Mouse (Mus musculus): ENCODE measurements around the gene Ccdc9b. TPM values are rescaled to one million over a fixed set of nuclear protein-coding genes. Genes with fewer than 3 reads are reported as not detected.
A peak's percentile ranks its signal among the peaks of the same experiment; 100 is the strongest.

The Ccdc9b gene
- total RNA-seq (2021): 1 to 10 TPM; 6.1 to 6.9 TPM
- long read RNA-seq, experiment 1: 0 reads
- long read RNA-seq, experiment 2, full-length matches to known transcripts: 2 of 5 reads
- long read RNA-seq, experiment 2, partial matches to known transcripts: 1 of 5 reads
- long read RNA-seq, experiment 2, other reads (novel, unspliced or antisense): 2 of 5 reads

GRCm38 (mm10) chr2:118761906-118762783 lies at the start of gene Ccdc9b:
Ccdc9b (minus strand) TSS chr2:118762661.
- peak; percentile 80 to 82 for DNase-seq (ENCODE audit: low spot score in 2 of 2)

DNA sequence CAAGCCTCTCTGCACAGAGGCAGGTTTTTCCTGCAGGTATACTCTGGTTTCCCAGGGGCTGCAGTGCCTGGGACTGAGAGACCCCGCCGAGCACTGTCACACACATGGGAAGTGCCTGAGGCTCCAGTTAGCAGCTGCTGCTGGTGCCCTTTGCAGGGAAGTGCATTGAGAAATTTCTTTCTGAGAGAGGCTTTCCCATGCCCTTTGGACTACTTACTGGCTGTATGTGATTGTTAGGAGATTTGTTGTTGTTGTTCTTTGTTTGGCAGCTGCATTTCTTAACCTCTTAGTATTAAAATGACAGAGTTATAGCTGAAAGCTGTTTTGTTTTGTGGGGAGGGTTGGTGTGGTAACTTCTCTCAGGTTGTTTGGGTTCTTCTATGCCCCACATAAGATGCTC lies 48.4 kb upstream of the Ccdc9b start:
- no peak for DNase-seq (ENCODE audit: low spot score in 2 of 2)

DNA sequence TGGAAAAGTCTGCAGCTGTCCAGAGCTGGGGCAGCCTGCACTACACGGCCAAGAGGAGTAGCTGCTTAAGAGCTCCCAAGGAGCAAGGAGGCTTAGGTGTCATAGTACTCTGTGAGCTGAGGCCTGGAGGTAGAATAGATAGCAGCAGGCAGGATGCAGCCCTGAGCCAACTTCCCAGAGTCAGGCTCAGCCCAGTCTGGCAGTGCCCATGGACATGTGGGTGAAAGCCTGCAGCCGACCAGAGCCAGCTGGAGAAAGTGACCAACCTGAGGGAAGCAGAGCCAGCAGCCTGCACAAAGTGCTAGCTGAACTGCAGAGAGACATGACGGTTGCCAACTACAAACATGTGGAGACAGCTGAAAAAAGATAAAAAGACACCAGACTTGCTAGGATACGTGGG lies 44.4 kb upstream of the Ccdc9b start:
- no peak for DNase-seq (ENCODE audit: low spot score in 2 of 2)

- no peak for DNase-seq (ENCODE audit: low spot score in 2 of 2)
These were observed 43.3 kb upstream of the Ccdc9b start for GRCm38 (mm10) chr2:118805756-118806155.

DNA sequence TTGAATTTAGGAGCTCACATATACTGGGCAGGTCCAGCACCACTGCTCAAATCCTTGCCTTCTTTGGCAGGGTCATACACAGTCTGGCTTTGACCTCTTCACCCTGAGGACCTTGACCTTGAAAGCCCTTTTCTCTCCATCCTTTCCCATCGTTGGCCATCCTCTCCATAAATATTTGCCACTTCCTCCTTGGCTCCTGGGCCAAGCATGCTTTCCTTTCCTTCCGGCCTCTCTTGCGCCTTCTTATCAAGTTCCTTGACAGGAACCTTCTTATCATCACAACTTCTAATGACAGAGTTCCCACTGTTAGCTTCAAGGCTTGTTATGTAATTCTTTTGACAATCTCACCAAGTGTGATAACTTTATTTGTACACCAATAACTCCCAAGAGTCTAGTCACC lies 42.7 kb upstream of the Ccdc9b start:
- no peak for DNase-seq (ENCODE audit: low spot score in 2 of 2)

DNA sequence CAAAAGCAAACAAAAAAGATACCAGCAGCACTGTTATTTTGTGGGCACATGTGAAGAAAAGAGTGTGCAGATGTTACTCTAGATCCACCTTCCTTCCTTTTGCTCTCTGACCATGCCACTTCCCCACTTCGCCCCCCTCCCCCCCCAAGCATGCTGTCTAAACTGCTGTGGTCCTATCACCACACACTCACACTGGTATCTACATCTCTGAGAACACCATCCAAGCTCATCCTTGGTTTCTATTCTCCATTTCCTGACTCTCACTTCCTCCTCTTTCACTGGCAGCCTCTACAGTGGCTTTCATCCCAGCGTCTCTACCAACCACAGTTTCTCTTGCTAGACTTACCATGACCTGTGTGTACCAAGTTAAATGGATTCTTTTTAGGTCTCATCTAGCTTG lies 42.0 kb upstream of the Ccdc9b start:
- no peak for DNase-seq (ENCODE audit: low spot score in 2 of 2)

DNA sequence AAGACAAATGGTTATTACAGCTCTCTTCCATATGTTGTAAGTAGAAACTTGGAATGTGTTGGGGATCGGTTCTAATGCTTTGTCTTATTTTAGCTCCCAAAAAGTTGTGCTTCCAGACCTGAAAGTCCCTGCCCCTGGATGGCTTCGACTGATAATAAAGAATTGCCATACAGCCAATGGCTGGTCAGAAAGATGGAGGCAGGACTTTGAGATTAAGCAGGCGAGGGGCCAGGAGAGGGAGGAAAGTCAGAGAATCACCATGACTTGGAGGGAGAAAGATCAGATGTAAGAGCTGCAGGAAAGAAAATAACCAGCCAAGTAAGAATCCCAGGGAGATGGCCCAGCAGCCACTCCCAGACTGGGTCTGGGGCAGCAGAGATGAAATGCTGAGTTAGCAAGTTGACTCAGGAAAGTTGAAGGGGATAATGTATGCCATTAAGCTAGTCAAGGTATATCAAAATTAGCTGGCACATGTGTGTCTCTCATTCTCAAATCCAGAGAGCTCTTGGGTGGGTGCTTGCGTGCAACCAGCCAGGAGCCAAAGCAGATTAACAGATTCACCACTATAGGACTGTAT lies 40.2 kb upstream of the Ccdc9b start:
- no peak for DNase-seq (ENCODE audit: low spot score in 2 of 2)

- no peak for DNase-seq (ENCODE audit: low spot score in 2 of 2)
These were observed 31.2 kb upstream of the Ccdc9b start for GRCm38 (mm10) chr2:118793636-118794035.

- DNase-seq (ENCODE audit: low spot score in 2 of 2): no peak
These were observed 29.8 kb upstream of the Ccdc9b start for GRCm38 (mm10) chr2:118792259-118792613.

DNA sequence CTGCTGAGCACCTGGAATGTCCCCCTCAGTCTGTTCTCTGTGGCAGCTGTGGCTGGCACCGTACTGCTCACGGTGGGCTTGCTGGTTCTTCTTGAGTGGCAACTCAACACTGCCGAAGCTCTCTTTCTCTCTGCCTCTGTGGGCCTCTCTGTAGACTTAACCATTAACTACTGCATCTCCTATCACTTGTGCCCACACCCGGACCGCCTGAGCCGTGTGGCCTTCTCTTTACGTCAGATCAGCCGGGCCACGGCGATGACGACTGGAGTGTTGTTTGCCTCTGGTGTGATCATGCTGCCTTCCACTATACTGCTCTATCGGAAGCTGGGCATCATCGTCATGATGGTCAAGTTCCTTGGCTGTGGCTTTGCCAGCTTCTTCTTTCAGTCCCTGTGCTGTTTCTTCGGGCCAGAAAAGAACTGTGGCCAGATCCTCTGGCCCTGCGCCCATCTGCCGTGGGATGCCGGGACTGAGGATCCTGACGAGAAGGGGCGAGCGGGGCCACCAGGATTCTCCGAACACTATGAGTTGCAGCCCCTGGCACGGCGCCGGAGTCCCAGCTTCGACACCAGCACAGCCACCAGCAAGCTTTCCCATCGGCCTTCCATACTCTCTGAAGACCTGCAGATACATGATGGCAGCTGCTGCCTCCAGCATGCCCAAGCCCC lies 29.3 kb upstream of the Ccdc9b start:
- DNase-seq (ENCODE audit: low spot score in 2 of 2): no peak

DNA sequence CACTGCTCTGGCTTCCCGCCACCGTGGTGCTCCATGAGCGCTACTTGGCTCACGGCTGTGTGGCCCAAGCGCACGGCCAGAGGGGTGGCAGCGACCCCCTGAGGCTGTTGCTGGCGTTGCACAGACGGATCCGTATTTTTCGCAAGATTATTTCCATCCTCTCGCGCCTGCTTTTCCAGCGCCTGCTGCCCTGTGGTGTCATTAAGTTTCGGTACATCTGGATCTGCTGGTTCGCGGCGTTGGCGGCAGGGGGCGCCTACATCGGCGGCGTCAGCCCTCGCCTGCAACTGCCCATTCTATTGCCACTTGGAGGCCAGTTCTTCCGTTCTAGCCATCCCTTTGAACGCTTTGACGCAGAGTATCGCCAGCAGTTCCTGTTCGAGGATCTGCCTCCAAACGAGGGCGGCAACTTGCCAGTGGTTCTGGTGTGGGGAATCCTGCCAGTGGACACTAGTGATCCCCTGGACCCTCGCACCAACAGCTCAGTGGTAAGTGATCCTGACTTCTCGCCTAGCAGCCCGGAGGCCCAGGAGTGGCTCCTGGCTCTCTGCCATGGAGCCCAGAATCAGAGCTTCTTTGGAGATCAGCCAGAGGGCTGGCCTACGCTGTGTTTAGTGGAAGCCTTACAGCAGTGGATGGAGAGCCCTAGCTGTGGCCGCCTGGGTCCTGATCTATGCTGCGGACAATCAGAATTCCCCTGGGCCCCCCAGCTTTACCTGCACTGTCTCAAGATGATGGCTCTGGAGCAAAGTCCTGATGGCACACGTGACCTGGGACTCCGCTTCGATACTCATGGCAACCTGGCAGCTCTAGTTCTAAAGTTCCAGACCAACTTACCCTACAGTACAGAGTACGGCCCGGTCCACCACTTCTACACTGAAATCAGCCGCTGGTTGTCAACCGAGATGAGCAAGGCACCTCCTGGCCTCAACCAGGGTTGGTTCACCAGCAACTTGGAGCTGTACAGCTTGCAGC lies 28.4 kb upstream of the Ccdc9b start:
- peak; percentile 34 to 49 for DNase-seq (ENCODE audit: low spot score in 2 of 2)

GRCm38 (mm10) chr2:118790221-118790550 lies 27.7 kb upstream of the Ccdc9b start:
- no peak for DNase-seq (ENCODE audit: low spot score in 2 of 2)

GRCm38 (mm10) chr2:118789501-118789900 lies 27.0 kb upstream of the Ccdc9b start:
- DNase-seq (ENCODE audit: low spot score in 2 of 2): no peak

DNA sequence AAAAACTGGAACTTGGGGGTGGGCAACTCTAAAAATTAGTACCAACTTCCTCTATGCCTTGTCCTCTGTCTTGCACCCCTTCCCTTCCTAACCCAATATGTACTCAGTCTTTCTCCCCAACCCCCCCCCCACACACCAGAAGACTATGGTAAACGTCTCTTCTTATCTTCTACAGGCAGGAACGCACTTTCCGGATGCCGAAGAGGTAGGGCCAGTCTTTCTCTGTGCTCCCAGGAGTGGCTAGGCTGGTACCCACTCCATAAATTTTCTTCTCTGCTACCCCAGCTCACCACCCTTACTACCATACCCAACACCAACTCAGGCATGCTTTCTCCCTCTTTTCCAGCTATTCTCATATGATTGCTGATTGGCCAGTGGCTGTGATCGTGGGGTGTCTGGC lies 24.1 kb upstream of the Ccdc9b start:
- no peak for DNase-seq (ENCODE audit: low spot score in 2 of 2)

DNA sequence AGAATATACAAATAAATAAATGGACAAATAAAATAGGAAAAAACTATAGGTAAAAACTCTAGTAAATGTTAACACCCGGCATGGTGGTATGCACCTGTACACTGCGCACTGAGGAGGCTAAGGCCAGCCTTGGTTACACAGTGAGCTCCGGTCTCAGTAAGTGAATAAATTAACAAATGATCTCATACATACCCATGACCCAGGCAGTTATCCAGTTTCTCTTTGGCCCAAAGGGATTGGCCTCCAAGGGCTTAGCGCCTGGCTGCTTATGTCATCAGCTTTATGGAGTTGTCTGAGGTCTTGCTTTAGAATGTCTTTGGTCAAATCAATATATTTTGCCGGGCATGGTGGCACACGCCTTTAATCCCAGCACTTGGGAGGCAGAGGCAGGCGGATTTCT lies 21.2 kb upstream of the Ccdc9b start:
- no peak for DNase-seq (ENCODE audit: low spot score in 2 of 2)

DNA sequence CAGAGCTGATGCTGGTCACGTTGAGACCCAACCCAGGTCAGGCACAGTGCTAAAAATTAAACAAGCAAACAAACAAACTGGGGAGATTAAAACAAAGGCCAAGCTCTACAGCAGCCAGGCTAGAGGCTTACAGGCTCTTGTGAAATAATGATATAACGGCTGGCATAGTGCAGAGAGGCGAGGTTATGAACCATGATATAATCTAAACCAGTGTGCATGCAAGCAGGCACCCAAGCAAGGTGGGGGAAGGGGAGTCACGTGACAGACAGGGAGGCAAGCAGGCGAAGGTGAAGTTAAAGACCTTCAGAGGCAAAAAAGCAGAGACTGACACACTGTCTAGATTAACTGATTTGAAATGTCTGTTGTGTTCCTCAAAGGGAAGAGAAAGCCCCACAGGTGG lies 20.6 kb upstream of the Ccdc9b start:
- no peak for DNase-seq (ENCODE audit: low spot score in 2 of 2)

GRCm38 (mm10) chr2:118782303-118782702 lies 19.8 kb upstream of the Ccdc9b start:
- no peak for DNase-seq (ENCODE audit: low spot score in 2 of 2)

DNA sequence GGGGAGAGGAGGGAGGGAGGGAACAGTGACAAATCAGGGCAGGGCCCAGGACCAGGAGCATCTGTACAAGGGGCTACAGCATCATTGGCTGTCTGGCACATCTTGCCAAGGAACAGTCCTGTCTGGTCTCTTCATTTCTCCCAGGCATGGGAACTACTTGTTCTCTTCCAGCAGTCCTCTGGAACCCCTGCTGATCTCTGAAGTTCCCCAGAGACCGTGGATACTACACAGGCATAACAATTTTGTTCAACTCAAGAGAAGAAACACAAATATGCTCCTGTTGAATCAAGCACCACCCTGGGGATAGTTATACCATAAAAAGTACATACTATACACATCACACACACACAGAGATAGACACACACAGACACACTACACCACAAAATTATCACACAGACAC lies 18.7 kb upstream of the Ccdc9b start:
- DNase-seq (ENCODE audit: low spot score in 2 of 2): no peak

DNA sequence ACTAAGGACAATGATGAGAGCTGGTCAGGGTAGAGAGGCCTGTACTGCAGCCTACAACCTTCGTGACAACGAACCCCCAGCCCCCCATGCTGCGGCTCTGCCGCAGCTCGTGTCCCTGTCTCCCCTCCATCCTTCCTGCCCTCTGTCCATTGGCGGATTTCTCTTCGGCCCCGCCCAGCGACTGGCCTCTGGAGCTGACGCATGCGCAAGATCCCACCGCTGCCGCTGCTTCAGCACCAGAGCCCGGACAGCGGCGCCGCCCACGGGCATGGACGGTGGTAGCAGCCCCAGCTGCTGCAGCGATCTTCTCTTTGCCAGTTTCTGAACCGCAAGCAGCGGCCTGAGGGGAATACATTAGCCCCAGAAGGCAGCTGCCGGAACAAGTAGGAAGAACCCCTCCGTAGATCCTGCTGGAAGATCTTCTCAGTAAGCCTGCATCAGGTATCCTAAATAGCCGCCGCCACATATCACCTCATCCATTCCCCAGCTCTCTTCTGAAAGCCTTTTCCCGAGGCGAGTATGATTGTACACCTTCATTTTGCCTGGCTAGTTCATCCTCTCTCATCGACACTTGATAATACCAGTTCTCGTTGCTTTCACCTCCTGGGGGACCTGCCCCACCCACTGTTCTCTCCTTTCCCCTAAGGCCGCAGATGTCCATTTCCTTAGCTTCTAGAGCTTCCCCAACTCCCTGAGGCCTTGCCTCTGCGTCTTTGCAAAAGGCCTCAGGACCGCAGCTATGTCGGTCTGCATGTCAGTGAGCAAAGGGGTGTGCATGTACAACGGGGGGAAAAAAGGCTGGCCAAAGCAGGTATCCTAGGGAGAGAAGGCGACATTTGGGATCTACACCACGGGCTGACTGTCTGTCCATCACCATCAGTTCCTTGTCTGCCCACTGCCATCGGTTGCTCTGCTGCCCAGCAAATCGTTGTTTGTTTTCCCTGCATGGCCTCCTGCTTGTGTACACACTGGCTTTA lies 17.3 kb upstream of the Ccdc9b start, which contains the start of gene Disp2:
TSS of gene Disp2 (plus strand) at position 216 of the 977 bp plus-strand sequence.
- peak; percentile 88 to 89 for DNase-seq (ENCODE audit: low spot score in 2 of 2)

DNA sequence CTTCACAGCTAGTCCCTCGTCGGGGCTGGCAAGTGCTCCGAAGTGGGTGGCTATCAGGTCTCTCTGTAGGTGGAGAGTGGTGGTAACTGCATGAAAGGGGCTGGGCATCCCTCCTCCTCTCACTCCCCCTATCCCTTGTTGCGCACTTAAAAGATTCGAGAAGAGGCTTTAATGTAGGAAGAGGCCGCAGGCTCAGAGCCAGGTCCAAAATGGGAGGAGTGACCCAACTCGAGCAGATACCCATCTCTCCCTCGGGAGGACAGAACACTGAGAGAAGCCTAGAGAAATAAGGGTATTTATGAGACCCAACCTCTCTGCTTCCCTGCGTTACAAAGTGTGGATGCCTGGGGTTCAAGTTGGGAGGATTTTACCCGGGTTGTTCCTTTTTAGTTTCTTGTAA lies 16.6 kb upstream of the Ccdc9b start:
- no peak for DNase-seq (ENCODE audit: low spot score in 2 of 2)
